ENCODE assay signal across 19 mouse cellular contexts in the genomic region with DNA sequence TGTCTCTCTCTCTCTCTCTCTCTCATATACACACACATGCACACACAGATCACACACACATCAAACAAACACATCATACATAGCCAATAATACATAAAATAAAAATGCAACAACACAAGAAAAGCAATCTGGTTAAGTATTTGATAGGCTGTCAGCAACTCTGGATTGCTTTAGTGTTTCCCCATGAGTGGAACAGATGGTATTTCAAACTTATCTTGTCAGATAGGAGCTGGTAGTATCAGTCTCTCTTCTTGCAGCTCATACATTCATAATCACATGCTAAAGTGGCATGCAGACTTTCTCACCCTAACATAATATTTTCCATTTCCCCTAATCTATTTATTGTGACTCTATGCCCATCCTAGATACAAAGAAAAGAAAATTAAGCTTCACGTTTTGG.
"Had no signal": no experiment of that assay in that cellular context is flagged by ENCODE, and none has a peak within 500 bp of the region (broad histone marks: within the 10 kb centered on the region; RNA-seq: fewer than 3 reads in every experiment).

No protein-coding gene starts in this region.

- DNase-seq: lung, adult 18-20 months; lung, embryonic 14.5 days; lung, postnatal 10 days; lung, postnatal 4 days; midbrain, embryonic 14.5 days; retina, postnatal 1 day; right cerebral cortex, adult 18-20 months; right cerebral cortex, postnatal 25 days; right cerebral cortex, postnatal 4 days; spleen, adult 18-20 months; thymus, adult 18-20 months; thymus, postnatal 14 days; thymus, postnatal 4 days had no signal

- H3K9me3 ChIP-seq: midbrain, embryonic 10.5 days; midbrain, embryonic 12.5 days; neural tube, embryonic 13.5 days; neural tube, embryonic 15.5 days had no signal

- H3K9ac ChIP-seq: lung, embryonic 14.5 days; midbrain, embryonic 12.5 days; neural tube, embryonic 13.5 days; neural tube, embryonic 15.5 days had no signal

- ATAC-seq: midbrain, embryonic 16.5 days had no signal

- H3K27ac ChIP-seq: midbrain, embryonic 10.5 days; midbrain, embryonic 12.5 days; neural tube, embryonic 13.5 days; neural tube, embryonic 15.5 days had no signal

- H3K4me1 ChIP-seq: midbrain, embryonic 10.5 days; midbrain, embryonic 12.5 days; neural tube, embryonic 13.5 days; neural tube, embryonic 15.5 days had no signal

- H3K4me2 ChIP-seq: lung, embryonic 14.5 days; midbrain, embryonic 12.5 days; neural tube, embryonic 13.5 days; neural tube, embryonic 15.5 days had no signal

- H3K36me3 ChIP-seq: midbrain, embryonic 10.5 days; midbrain, embryonic 12.5 days; neural tube, embryonic 13.5 days; neural tube, embryonic 15.5 days had no signal

- H3K4me3 ChIP-seq: midbrain, embryonic 10.5 days; midbrain, embryonic 12.5 days; myocyte; neural tube, embryonic 13.5 days; neural tube, embryonic 15.5 days had no signal

- H3K27me3 ChIP-seq: midbrain, embryonic 12.5 days; neural tube, embryonic 13.5 days; neural tube, embryonic 15.5 days had no signal
